Mouse (Mus musculus): Measurements from ENCODE around the gene Fyn.

- TF ChIP-seq CTCF (IDR thresholded peaks at IDR 0.05; ENCODE audit: borderline replicate concordance, extremely low read depth, insufficient read depth, insufficient read length) (no peak), POLR2A (IDR thresholded peaks at IDR 0.05; ENCODE audit: borderline replicate concordance, extremely low read depth, insufficient read depth, insufficient read length, poor library complexity, severe bottlenecking) (no peak)
Measured at GRCm38 (mm10) chr10:39460621-39461020, 92.0 kb downstream of the Fyn start.

All from brain, embryonic 14.5 days (tissue).